9 mouse cellular contexts compared by ENCODE assay signal in the genomic region with DNA sequence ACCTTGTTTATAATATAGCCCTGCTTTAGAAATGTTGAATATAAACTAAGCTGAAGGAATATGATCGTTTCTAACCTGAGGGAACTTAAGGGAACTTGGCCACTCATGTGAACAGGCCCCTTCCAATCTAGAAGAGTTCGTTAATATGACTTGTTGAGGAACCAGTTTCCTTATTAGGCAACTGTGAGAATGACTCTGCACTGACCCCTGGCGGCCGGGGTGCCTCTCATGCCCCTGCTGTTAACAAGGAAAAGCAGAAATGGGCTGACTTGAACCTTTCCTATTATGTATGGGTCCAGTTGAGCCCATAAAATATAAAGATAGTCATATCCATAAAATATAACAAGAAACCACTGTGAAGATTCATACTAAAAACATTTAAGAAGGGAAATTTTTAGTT. TPM values are rescaled to one million over a fixed set of nuclear protein-coding genes. Genes with fewer than 3 reads are reported as not detected.
A peak's percentile ranks its signal among the peaks of the same experiment; 100 is the strongest.
DNase-seq lines count a peak whose midpoint lies in the region; ATAC-seq and TF ChIP-seq lines count a peak whose summit lies in the region.
"Had no signal": no experiment of that assay in that cellular context is flagged by ENCODE, and none has a peak within 500 bp of the region (broad histone marks: within the 10 kb centered on the region; RNA-seq: fewer than 3 reads in every experiment).

No protein-coding gene starts in this region.

- H3K79me2 ChIP-seq in liver, adult 2 months (ENCODE audit: control insufficient read depth, insufficient read depth, low read length): no peaks in the 10 kb centered on the region

- peak; percentile 95 for TF ChIP-seq CTCF in liver, adult 2 months (IDR thresholded peaks at IDR 0.05; ENCODE audit: low read depth, low read length)

- no peaks in the 10 kb centered on the region for H3K9me3 ChIP-seq in neural tube, embryonic 15.5 days (replicated peaks)
- H3K9me3 ChIP-seq in embryonic facial prominence, embryonic 11.5 days (replicated peaks; ENCODE audit: control insufficient read depth, low read length): no peaks in the 10 kb centered on the region
- H3K9me3 ChIP-seq: heart, embryonic 13.5 days had no signal

- no peaks in the 10 kb centered on the region for H3K4me1 ChIP-seq in neural tube, embryonic 15.5 days
- H3K4me1 ChIP-seq in embryonic facial prominence, embryonic 11.5 days (ENCODE audit: control insufficient read depth, insufficient read depth, low read length): no peaks in the 10 kb centered on the region
- H3K4me1 ChIP-seq in liver, adult 2 months (ENCODE audit: control insufficient read depth, insufficient read depth, low read length): no peaks in the 10 kb centered on the region
- H3K4me1 ChIP-seq: heart, embryonic 13.5 days had no signal

- WGBS in neural tube, embryonic 15.5 days: 9% methylated on average over 4 of the region's 4 CpGs
- WGBS in embryonic facial prominence, embryonic 11.5 days: 10% methylated on average over 4 of the region's 4 CpGs
- WGBS in liver, adult 2 months: 4% methylated on average over 4 of the region's 4 CpGs

- no peak overlapping the region for H3K27ac ChIP-seq in neural tube, embryonic 15.5 days (replicated peaks)
- no peak overlapping the region for H3K27ac ChIP-seq in embryonic facial prominence, embryonic 11.5 days (replicated peaks; ENCODE audit: low read depth, low read length)
- H3K27ac ChIP-seq in liver, adult 2 months (replicated peaks; ENCODE audit: insufficient read depth, low read depth, low read length): no peak overlapping the region
- H3K27ac ChIP-seq: heart, embryonic 13.5 days had no signal

- no peak overlapping the region for H3K4me2 ChIP-seq in neural tube, embryonic 15.5 days
- no peak overlapping the region for H3K4me2 ChIP-seq in embryonic facial prominence, embryonic 11.5 days (ENCODE audit: low read depth, low read length)
- H3K4me2 ChIP-seq: heart, embryonic 13.5 days had no signal

- peaks cover 21% of the 10 kb centered on the region for H3K36me3 ChIP-seq in neural tube, embryonic 15.5 days
- no peaks in the 10 kb centered on the region for H3K36me3 ChIP-seq in embryonic facial prominence, embryonic 11.5 days (replicated peaks; ENCODE audit: control insufficient read depth, insufficient read depth, low read depth, low read length)
- peaks cover 26% of the 10 kb centered on the region for H3K36me3 ChIP-seq in liver, adult 2 months (ENCODE audit: control insufficient read depth, insufficient read depth, low read length)

- DNase-seq in neural tube, embryonic 10.5 days (ENCODE audit: extremely low spot score, low spot score): peak; percentile 73
- DNase-seq in adrenal gland, postnatal 10 days: peak; percentile 86
- peak; percentile 82 for DNase-seq in embryonic facial prominence, embryonic 11.5 days (ENCODE audit: low spot score)
- peak; percentile 57 for DNase-seq in liver, adult 2 months (ENCODE audit: extremely low read depth, low read depth, low spot score)
- peak; percentile 54 for DNase-seq in ovary, postnatal 14 days (ENCODE audit: low spot score)
- DNase-seq in urinary bladder, adult 2 months (ENCODE audit: low spot score): peak; percentile 39

- no peak overlapping the region for H3K4me3 ChIP-seq in neural tube, embryonic 15.5 days (replicated peaks)
- H3K4me3 ChIP-seq in embryonic facial prominence, embryonic 11.5 days (ENCODE audit: low read depth, low read length): no peak overlapping the region
- no peak overlapping the region for H3K4me3 ChIP-seq in liver, adult 2 months (ENCODE audit: insufficient read depth, low read depth, low read length)
- H3K4me3 ChIP-seq: heart, embryonic 13.5 days had no signal

- ATAC-seq in neural tube, embryonic 15.5 days (ENCODE audit: low FRiP score): no peak
- no peak for ATAC-seq in embryonic facial prominence, embryonic 11.5 days (replicated peaks; ENCODE audit: insufficient number of reproducible peaks, low FRiP score, low TSS enrichment, low read depth)
- peak; percentile 80 to 89 for ATAC-seq in hematopoietic stem cell, adult 5-6 weeks (replicated peaks in 1 of 2; ENCODE audit: insufficient read depth in 1 of 2, low FRiP score in 2 of 2, low TSS enrichment in 1 of 2, low read depth in 1 of 2, poor library complexity in 2 of 2, severe bottlenecking in 2 of 2)

- no peaks in the 10 kb centered on the region for H3K27me3 ChIP-seq in neural tube, embryonic 15.5 days (replicated peaks)
- no peaks in the 10 kb centered on the region for H3K27me3 ChIP-seq in embryonic facial prominence, embryonic 11.5 days (ENCODE audit: control insufficient read depth, insufficient read depth, low read length)
- no peaks in the 10 kb centered on the region for H3K27me3 ChIP-seq in liver, adult 2 months (ENCODE audit: control insufficient read depth, insufficient read depth, low read length)
- H3K27me3 ChIP-seq: heart, embryonic 13.5 days had no signal

- no peak overlapping the region for H3K9ac ChIP-seq in neural tube, embryonic 15.5 days (replicated peaks)
- no peak overlapping the region for H3K9ac ChIP-seq in embryonic facial prominence, embryonic 11.5 days (replicated peaks; ENCODE audit: low read length)
- no peak overlapping the region for H3K9ac ChIP-seq in liver, adult 2 months (ENCODE audit: low read depth, low read length)
- H3K9ac ChIP-seq: heart, embryonic 13.5 days had no signal

- no peak for TF ChIP-seq POLR2A in liver, adult 2 months (IDR thresholded peaks at IDR 0.05; ENCODE audit: extremely low read depth, insufficient read depth, low read length)

RNA-seq across cellular contexts. Expression of a gene that starts 8.1 kb away (rescaled TPM):
- polyA plus RNA-seq in neural tube, embryonic 15.5 days (2015; fragmentation: Nextera tagmentation; extraction: Ambion mirVana): 13.1 and 15.9 TPM in 2 replicates
- 10 to 100 TPM; 44.3 to 48.8 TPM for total RNA-seq in adrenal gland, postnatal 10 days (2021)
- polyA plus RNA-seq in embryonic facial prominence, embryonic 11.5 days (2014; fragmentation: Nextera tagmentation; extraction: Ambion mirVana): 15.7 and 16.8 TPM in 2 replicates
- total RNA-seq in hematopoietic stem cell, adult 5-6 weeks (2017): 37.0 and 42.3 TPM in 2 replicates
- 12.3 and 14.9 TPM in 2 replicates for total RNA-seq in liver, adult 2 months (2014; rRNA removed)
- 7.6 and 9.7 TPM in 2 replicates for polyA plus RNA-seq in liver, adult 2 months (2012; rRNA removed)
- polyA plus RNA-seq in urinary bladder, adult 2 months (2012; rRNA removed): 38.1 and 39.1 TPM in 2 replicates

RNA-seq across cellular contexts. Expression of a gene that starts 10.5 kb away (rescaled TPM):
- 8.0 and 9.5 TPM in 2 replicates for polyA plus RNA-seq in neural tube, embryonic 15.5 days (2015; fragmentation: Nextera tagmentation; extraction: Ambion mirVana)
- total RNA-seq in adrenal gland, postnatal 10 days (2021): 10 to 100 TPM; 40.8 to 52.4 TPM
- polyA plus RNA-seq in embryonic facial prominence, embryonic 11.5 days (2014; fragmentation: Nextera tagmentation; extraction: Ambion mirVana): 11.1 and 11.4 TPM in 2 replicates
- total RNA-seq in hematopoietic stem cell, adult 5-6 weeks (2017): 10.2 and 12.8 TPM in 2 replicates
- total RNA-seq in liver, adult 2 months (2014; rRNA removed): 31.3 and 33.7 TPM in 2 replicates
- 19.1 and 20.0 TPM in 2 replicates for polyA plus RNA-seq in liver, adult 2 months (2012; rRNA removed)
- polyA plus RNA-seq in urinary bladder, adult 2 months (2012; rRNA removed): 11.3 and 13.1 TPM in 2 replicates

RNA-seq across cellular contexts. Expression of a gene that starts 39.6 kb away (rescaled TPM):
- 131 and 143 TPM in 2 replicates for polyA plus RNA-seq in neural tube, embryonic 15.5 days (2015; fragmentation: Nextera tagmentation; extraction: Ambion mirVana)
- total RNA-seq in adrenal gland, postnatal 10 days (2021): 10 to 100 TPM; 54.3 to 56.1 TPM
- 59.9 and 68.6 TPM in 2 replicates for polyA plus RNA-seq in embryonic facial prominence, embryonic 11.5 days (2014; fragmentation: Nextera tagmentation; extraction: Ambion mirVana)
- total RNA-seq in hematopoietic stem cell, adult 5-6 weeks (2017): 51.7 and 67.6 TPM in 2 replicates
- total RNA-seq in liver, adult 2 months (2014; rRNA removed): 17.1 and 24.0 TPM in 2 replicates
- 15.9 and 18.3 TPM in 2 replicates for polyA plus RNA-seq in liver, adult 2 months (2012; rRNA removed)
- polyA plus RNA-seq in urinary bladder, adult 2 months (2012; rRNA removed): 38.9 and 40.4 TPM in 2 replicates

Comparison
In these comparisons a context has a peak if more than half of its experiments do, and no peak if none do; other contexts are left out.
1. ATAC-seq: peak in hematopoietic stem cell, adult 5-6 weeks (2 of 2); none in neural tube, embryonic 15.5 days (single experiment) and embryonic facial prominence, embryonic 11.5 days (single experiment).
2. Peak in every context shown above with its lines, with median percentiles within 50 percentile points of each other: DNase-seq.